Mouse (Mus musculus): Measurements from ENCODE around the gene Olfr329-ps. TPM values are rescaled to one million over a fixed set of nuclear protein-coding genes. Genes with fewer than 3 reads are reported as not detected.

Gene Olfr329-ps
- polyA plus RNA-seq, 1 experiment from 2014 or later = not detected

Other genes with a start within 250 kb of the Olfr329-ps start
- 10.9 TPM in 2 replicates for gene Zfp692, start 239.4 kb downstream of the Olfr329-ps start, polyA plus RNA-seq (2014; fragmentation: Nextera tagmentation; extraction: Ambion mirVana)
- gene Zfp672, start 216.1 kb downstream of the Olfr329-ps start, polyA plus RNA-seq (2014; fragmentation: Nextera tagmentation; extraction: Ambion mirVana) = 24.4 and 26.0 TPM in 2 replicates
- 21.0 and 22.5 TPM in 2 replicates for gene Sh3bp5l, start 215.7 kb downstream of the Olfr329-ps start, polyA plus RNA-seq (2014; fragmentation: Nextera tagmentation; extraction: Ambion mirVana)
- gene Lypd8, start 167.4 kb downstream of the Olfr329-ps start, polyA plus RNA-seq (2014; fragmentation: Nextera tagmentation; extraction: Ambion mirVana) = not detected in 2 replicates
- not detected in 2 replicates for gene 1810065E05Rik, start 125.3 kb downstream of the Olfr329-ps start, polyA plus RNA-seq (2014; fragmentation: Nextera tagmentation; extraction: Ambion mirVana)
- not detected in 2 replicates for gene Gm12253, start 113.9 kb downstream of the Olfr329-ps start, polyA plus RNA-seq (2014; fragmentation: Nextera tagmentation; extraction: Ambion mirVana)
- not detected in 2 replicates for gene Lypd9, start 93.5 kb downstream of the Olfr329-ps start, polyA plus RNA-seq (2014; fragmentation: Nextera tagmentation; extraction: Ambion mirVana)
- gene Olfr30, start 84.2 kb downstream of the Olfr329-ps start, polyA plus RNA-seq (2014; fragmentation: Nextera tagmentation; extraction: Ambion mirVana) = not detected in 2 replicates
- not detected in 2 replicates for gene Olfr332, start 53.9 kb downstream of the Olfr329-ps start, polyA plus RNA-seq (2014; fragmentation: Nextera tagmentation; extraction: Ambion mirVana)
- not detected in 2 replicates for gene Olfr331, start 43.9 kb downstream of the Olfr329-ps start, polyA plus RNA-seq (2014; fragmentation: Nextera tagmentation; extraction: Ambion mirVana)
- gene Olfr330, start 11.6 kb downstream of the Olfr329-ps start, polyA plus RNA-seq (2014; fragmentation: Nextera tagmentation; extraction: Ambion mirVana) = not detected in 2 replicates
- gene Olfr328, start 9.2 kb upstream of the Olfr329-ps start, polyA plus RNA-seq (2014; fragmentation: Nextera tagmentation; extraction: Ambion mirVana) = 0.07 TPM in 1 of 2 replicates, not detected in the other
- not detected in 2 replicates for gene Olfr224, start 24.1 kb upstream of the Olfr329-ps start, polyA plus RNA-seq (2014; fragmentation: Nextera tagmentation; extraction: Ambion mirVana)
- gene Olfr325, start 31.3 kb upstream of the Olfr329-ps start, polyA plus RNA-seq (2014; fragmentation: Nextera tagmentation; extraction: Ambion mirVana) = not detected in 2 replicates
- gene Olfr324, start 48.7 kb upstream of the Olfr329-ps start, polyA plus RNA-seq (2014; fragmentation: Nextera tagmentation; extraction: Ambion mirVana) = not detected in 2 replicates
- not detected in 2 replicates for gene 2210407C18Rik, start 69.7 kb upstream of the Olfr329-ps start, polyA plus RNA-seq (2014; fragmentation: Nextera tagmentation; extraction: Ambion mirVana)
- not detected in 2 replicates for gene Olfr323, start 84.1 kb upstream of the Olfr329-ps start, polyA plus RNA-seq (2014; fragmentation: Nextera tagmentation; extraction: Ambion mirVana)
- 0.28 and 0.43 TPM in 2 replicates for gene Trim58, start 94.0 kb upstream of the Olfr329-ps start, polyA plus RNA-seq (2014; fragmentation: Nextera tagmentation; extraction: Ambion mirVana)
- gene Olfr322, start 112.4 kb upstream of the Olfr329-ps start, polyA plus RNA-seq (2014; fragmentation: Nextera tagmentation; extraction: Ambion mirVana) = not detected in 2 replicates
- gene Olfr320, start 134.7 kb upstream of the Olfr329-ps start, polyA plus RNA-seq (2014; fragmentation: Nextera tagmentation; extraction: Ambion mirVana) = not detected in 2 replicates
- gene Olfr319, start 152.7 kb upstream of the Olfr329-ps start, polyA plus RNA-seq (2014; fragmentation: Nextera tagmentation; extraction: Ambion mirVana) = not detected in 2 replicates
- gene Olfr318, start 177.6 kb upstream of the Olfr329-ps start, polyA plus RNA-seq (2014; fragmentation: Nextera tagmentation; extraction: Ambion mirVana) = not detected in 2 replicates
- not detected in 2 replicates for gene Olfr317, start 192.8 kb upstream of the Olfr329-ps start, polyA plus RNA-seq (2014; fragmentation: Nextera tagmentation; extraction: Ambion mirVana)
- gene Olfr316, start 206.3 kb upstream of the Olfr329-ps start, polyA plus RNA-seq (2014; fragmentation: Nextera tagmentation; extraction: Ambion mirVana) = not detected in 2 replicates
- not detected in 2 replicates for gene Olfr315, start 226.8 kb upstream of the Olfr329-ps start, polyA plus RNA-seq (2014; fragmentation: Nextera tagmentation; extraction: Ambion mirVana)
- not detected in 2 replicates for gene Olfr314, start 236.5 kb upstream of the Olfr329-ps start, polyA plus RNA-seq (2014; fragmentation: Nextera tagmentation; extraction: Ambion mirVana)

Data from embryonic facial prominence, embryonic 11.5 days (tissue).